Mouse (Mus musculus): ENCODE measurements around the gene Olfr332. TPM values are rescaled to one million over a fixed set of nuclear protein-coding genes. Genes with fewer than 3 reads are reported as not detected.
"Not testable (repeated sequence)": the region's sequence is repeated elsewhere in the genome, so short reads cannot be mapped to it uniquely, and the experiment has no call there.

Olfr332 gene
- total RNA-seq (2021) (not detected), polyA plus RNA-seq (2012; rRNA removed) (not detected in 2 replicates)
- long read RNA-seq = 0 reads

DNA sequence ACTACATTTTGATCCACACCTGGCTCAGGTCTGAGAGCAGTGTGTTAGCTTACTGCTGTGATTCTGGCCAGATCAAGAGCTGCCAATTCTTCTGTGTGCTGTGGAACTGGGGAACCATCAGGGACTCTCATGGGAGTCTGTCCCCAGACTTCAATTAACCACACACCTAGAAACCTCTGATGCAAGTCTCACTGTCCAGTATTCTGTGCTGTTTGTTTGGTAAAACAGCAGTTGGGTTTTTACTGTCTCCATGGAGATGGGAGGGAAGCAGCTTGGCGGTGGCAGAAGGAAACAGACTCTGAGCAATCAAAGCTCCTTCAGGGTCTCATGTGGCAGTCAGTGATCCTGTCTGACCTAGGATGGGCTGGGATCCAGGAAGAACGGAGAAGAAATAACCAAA lies at the start of gene Olfr332:
Olfr332 (minus strand) TSS at position 101 of the 400 bp plus-strand sequence.
- DNase-seq = no peak

DNA sequence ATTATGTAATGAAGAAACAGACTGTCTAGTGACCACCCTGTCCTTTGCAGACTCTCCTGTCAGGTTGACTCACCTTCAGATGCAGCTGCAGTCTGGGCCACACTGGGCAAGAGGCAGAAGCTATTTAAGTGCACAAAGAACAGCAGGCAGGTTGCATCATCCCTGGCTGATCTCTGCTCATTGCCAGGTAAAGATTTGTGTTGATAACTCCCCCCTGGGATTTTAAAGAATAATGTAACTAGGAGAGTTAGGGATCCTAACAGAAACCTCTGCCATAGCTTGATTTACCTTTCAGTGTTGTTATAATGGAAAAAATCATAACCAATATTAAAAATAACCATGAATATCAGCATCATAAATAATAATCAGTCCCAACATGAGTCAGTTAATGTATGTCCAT lies 42.4 kb upstream of the Olfr332 start, which contains the start of gene Olfr330:
Olfr330 (minus strand) TSS at position 101 of the 400 bp plus-strand sequence.
- not testable (repeated sequence) for DNase-seq

DNA sequence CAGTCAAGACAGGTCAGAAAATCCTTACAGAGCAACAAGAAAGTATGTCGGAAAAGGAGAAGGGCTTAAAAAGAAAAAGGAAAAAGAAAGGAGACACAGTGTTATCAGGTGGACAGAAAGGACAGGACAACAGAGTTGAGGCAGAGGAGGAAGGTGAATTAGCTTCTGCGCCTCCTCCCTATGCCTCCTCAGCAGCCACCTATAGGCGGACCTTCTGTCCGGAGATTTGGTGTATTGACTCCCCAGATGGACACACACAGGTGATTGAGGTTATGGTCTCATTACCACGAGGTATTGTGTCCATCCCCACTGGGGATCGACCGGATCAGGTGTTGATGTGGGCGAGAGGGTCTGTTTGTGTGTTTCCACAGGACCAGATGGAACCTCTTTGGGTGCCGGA lies 27.4 kb upstream of the Olfr332 start:
- DNase-seq = peak; percentile 8

DNA sequence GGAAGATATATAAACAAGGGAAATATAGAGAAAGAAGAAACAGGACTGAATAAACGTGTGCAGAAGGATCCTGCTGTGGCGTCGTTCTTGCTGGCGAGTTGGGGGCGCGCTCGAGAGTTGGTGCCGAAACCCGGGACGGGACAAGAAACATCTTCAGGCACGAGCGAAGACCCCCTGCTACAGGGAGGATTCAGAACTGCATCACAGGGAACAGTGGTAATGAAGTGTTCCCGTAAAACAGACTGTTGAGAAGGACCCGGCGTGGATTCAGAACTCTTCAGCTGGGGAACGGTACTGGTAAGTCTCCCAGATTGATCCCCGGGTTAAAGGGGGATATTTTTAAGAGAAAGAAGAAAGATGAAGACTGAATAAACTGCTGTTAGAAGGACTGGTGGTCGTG lies 26.6 kb upstream of the Olfr332 start:
- peak; percentile 51 for DNase-seq

DNA sequence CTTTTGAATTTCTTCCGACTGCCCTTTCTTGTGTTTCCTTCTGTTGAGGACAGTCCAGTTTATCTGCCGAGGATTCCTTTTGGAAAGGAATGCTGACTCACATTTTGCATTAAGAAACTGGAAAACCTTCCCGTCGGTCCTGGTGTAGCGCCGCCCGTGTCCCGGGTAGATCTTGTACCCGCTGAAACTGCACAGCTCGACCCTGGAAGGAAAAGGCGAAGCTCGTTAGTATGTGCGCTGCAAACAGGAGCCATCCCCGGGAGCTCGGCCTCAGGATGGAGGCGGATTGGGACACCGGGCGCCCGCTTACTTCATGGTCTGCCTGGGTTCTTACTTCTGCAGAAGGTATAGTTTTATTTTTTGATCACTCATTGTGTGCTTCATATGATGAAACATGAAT lies 16.7 kb upstream of the Olfr332 start:
- DNase-seq = not testable (repeated sequence)

DNA sequence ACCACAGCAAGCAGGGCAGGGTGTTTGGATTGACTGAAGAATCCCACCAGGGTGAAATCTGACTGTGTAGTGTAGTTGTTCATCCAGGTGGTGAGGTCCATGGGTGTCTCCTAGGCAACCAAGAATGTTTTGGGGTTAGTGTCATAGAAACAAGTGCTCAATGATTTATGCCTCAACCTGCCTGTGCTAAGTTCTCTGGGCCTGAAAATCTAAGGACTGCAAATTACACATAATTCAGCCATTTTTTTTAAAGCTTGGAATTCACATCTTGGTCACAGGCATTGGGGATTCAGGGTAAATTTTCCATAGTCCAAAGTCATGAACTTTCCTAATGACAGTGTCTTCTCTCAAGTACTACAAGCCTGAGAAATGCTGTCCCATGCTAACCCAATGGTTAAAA lies 10.1 kb upstream of the Olfr332 start, which contains the start of gene Olfr331:
Olfr331 (minus strand) TSS at position 101 of the 400 bp plus-strand sequence.
- DNase-seq = not testable (repeated sequence)

DNA sequence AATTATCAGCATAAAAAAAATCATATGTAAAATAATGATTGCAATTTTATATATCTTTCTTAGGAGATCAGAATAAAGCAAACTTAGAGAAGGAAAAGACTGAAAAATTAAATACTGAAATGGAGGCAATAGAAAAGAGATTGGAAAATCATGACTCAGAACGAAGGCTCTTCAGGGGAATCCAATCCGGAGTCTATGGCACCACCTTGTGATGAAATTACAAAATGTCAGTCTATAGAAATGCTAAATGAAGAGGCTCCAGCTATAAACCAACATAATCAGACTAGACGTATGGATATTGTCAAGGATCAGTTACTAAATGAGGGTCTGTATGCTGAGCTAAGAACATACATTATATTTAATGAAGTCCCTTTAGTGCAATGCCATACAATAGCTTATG lies 6.9 kb upstream of the Olfr332 start:
- no peak for DNase-seq

DNA sequence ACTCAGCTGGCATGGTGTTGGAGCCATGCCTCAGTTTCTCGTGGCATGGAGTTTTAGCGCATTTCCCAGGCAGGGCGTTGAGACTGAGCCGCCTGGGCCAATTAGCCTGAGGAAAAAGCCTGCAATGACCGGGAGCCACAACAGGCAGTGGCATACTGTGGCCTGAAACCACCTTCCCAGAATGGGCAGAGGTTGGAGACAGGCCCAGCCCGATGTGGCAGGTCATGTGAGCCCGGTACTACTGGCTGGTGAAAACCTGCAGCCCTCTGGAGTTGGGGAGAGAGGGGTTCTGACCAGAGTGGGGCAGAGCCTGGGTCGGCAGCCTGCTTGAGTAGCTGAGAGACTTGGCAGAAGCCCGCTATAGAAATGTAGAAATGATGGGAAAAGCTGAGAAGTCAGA lies 6.4 kb upstream of the Olfr332 start:
- no peak for DNase-seq

DNA sequence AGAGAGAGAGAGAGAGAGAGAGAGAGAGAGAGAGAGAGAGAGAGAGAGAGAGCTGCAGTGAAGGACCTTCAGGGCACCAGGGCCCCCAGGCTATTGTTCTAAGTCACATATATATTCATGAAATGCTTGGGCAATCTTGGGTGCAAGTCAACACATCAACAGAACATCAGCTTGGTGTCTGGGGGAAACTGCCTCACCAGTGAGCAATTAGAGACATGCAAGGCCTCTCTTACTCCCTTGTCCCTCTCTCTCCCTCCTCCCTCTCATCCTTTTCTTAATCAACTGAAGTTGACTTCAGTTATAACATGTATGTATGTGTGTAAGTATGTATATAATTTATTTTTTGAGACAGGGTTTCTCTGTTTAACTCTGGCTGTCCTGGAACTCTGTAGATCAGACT lies 30.2 kb downstream of the Olfr332 start, which contains the start of gene Olfr30:
Olfr30 (minus strand) TSS at position 101 of the 400 bp plus-strand sequence.
- DNase-seq = no peak

DNA sequence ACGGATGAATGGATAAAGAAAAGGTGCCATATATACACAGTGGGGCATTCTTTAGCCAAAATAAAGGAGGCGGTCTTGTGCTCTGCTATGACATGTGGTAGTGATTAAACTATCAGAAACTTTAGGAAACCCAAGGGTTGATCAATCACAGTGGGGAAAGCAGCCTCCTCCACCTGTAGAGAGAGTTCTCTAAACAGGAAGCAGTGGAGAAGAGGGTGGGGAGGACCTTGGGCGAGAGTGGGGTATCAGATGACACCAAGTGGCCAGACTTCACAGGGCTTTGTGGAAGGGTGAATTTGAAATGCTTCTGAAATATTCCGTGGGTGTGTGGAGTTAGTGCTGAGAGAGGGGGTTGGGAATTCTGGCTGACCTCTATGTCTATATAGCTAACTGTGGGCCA lies 38.8 kb downstream of the Olfr332 start:
- no peak for DNase-seq

DNA sequence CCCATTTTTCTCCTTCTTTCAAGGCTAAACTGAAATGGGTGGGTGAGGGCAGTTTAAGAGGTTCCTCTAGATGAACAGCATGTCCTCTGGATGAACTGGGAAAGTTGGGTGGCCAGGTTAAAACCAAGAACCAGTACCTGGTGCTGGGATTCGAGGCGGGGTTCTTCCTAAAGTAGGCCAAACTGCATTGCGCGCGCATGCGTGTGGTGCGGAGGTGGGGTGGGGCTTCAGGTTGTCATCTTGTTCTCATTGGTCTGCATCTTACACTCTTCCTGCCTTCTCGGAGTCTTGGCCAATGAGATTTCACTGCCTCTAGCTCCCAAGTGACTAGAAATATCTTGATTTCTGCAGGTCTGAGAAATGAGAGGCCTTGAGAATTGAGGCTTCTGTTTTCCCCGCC lies 39.6 kb downstream of the Olfr332 start, which contains the start of gene Lypd9:
Lypd9 (minus strand) TSS at position 165 of the 400 bp plus-strand sequence.
- no peak for DNase-seq

Other genes with a start within 250 kb of the Olfr332 start
- not detected for gene 4930438A08Rik, start 217.8 kb downstream of the Olfr332 start, total RNA-seq (2021)
- 0.06 TPM in 1 of 2 replicates, not detected in the other for gene 4930438A08Rik, start 217.8 kb downstream of the Olfr332 start, polyA plus RNA-seq (2012; rRNA removed)
- gene Zfp692, start 185.5 kb downstream of the Olfr332 start, total RNA-seq (2021) = 10 to 100 TPM; 10.5 to 11.7 TPM
- gene Zfp692, start 185.5 kb downstream of the Olfr332 start, polyA plus RNA-seq (2012; rRNA removed) = 23.3 and 25.7 TPM in 2 replicates
- gene Zfp672, start 162.2 kb downstream of the Olfr332 start, total RNA-seq (2021) = 10 to 100 TPM; 43.6 to 51.2 TPM
- 59.3 and 59.9 TPM in 2 replicates for gene Zfp672, start 162.2 kb downstream of the Olfr332 start, polyA plus RNA-seq (2012; rRNA removed)
- 10 to 100 TPM; 24.3 to 54.5 TPM for gene Sh3bp5l, start 161.8 kb downstream of the Olfr332 start, total RNA-seq (2021)
- 49.6 and 49.7 TPM in 2 replicates for gene Sh3bp5l, start 161.8 kb downstream of the Olfr332 start, polyA plus RNA-seq (2012; rRNA removed)
- gene Lypd8, start 113.5 kb downstream of the Olfr332 start, total RNA-seq (2021) = not detected
- gene Lypd8, start 113.5 kb downstream of the Olfr332 start, polyA plus RNA-seq (2012; rRNA removed) = 0.16 and 0.73 TPM in 2 replicates
- not detected for gene 1810065E05Rik, start 71.4 kb downstream of the Olfr332 start, total RNA-seq (2021)
- gene 1810065E05Rik, start 71.4 kb downstream of the Olfr332 start, polyA plus RNA-seq (2012; rRNA removed) = not detected in 2 replicates
- not detected for gene Gm12253, start 60.0 kb downstream of the Olfr332 start, total RNA-seq (2021)
- not detected in 2 replicates for gene Gm12253, start 60.0 kb downstream of the Olfr332 start, polyA plus RNA-seq (2012; rRNA removed)
- not detected for gene Lypd9, start 39.6 kb downstream of the Olfr332 start, total RNA-seq (2021)
- not detected in 2 replicates for gene Lypd9, start 39.6 kb downstream of the Olfr332 start, polyA plus RNA-seq (2012; rRNA removed)
- gene Olfr30, start 30.3 kb downstream of the Olfr332 start, total RNA-seq (2021) = not detected
- not detected in 2 replicates for gene Olfr30, start 30.3 kb downstream of the Olfr332 start, polyA plus RNA-seq (2012; rRNA removed)
- not detected for gene Olfr331, start 10.0 kb upstream of the Olfr332 start, total RNA-seq (2021)
- not detected in 2 replicates for gene Olfr331, start 10.0 kb upstream of the Olfr332 start, polyA plus RNA-seq (2012; rRNA removed)
- gene Olfr330, start 42.3 kb upstream of the Olfr332 start, total RNA-seq (2021) = 1 to 10 TPM in 1 of 2 experiments, under 1 TPM in 1; 0.41 to 1.0 TPM
- 0.95 and 3.2 TPM in 2 replicates for gene Olfr330, start 42.3 kb upstream of the Olfr332 start, polyA plus RNA-seq (2012; rRNA removed)
- gene Olfr329-ps, start 53.9 kb upstream of the Olfr332 start, total RNA-seq (2021) = 1 to 10 TPM in 1 of 2 experiments, under 1 TPM in 1; 0.62 to 1.4 TPM
- 0.69 and 1.0 TPM in 2 replicates for gene Olfr329-ps, start 53.9 kb upstream of the Olfr332 start, polyA plus RNA-seq (2012; rRNA removed)
- under 1 TPM in 1 of 2 experiments, not detected in 1; 0.24 TPM for gene Olfr328, start 63.1 kb upstream of the Olfr332 start, total RNA-seq (2021)
- not detected in 2 replicates for gene Olfr328, start 63.1 kb upstream of the Olfr332 start, polyA plus RNA-seq (2012; rRNA removed)
- not detected for gene Olfr224, start 78.0 kb upstream of the Olfr332 start, total RNA-seq (2021)
- gene Olfr224, start 78.0 kb upstream of the Olfr332 start, polyA plus RNA-seq (2012; rRNA removed) = not detected in 2 replicates
- gene Olfr325, start 85.2 kb upstream of the Olfr332 start, total RNA-seq (2021) = not detected
- gene Olfr325, start 85.2 kb upstream of the Olfr332 start, polyA plus RNA-seq (2012; rRNA removed) = not detected in 2 replicates
- gene Olfr324, start 102.6 kb upstream of the Olfr332 start, total RNA-seq (2021) = not detected
- gene Olfr324, start 102.6 kb upstream of the Olfr332 start, polyA plus RNA-seq (2012; rRNA removed) = not detected in 2 replicates
- gene 2210407C18Rik, start 123.5 kb upstream of the Olfr332 start, total RNA-seq (2021) = not detected
- 0.17 TPM in 1 of 2 replicates, not detected in the other for gene 2210407C18Rik, start 123.5 kb upstream of the Olfr332 start, polyA plus RNA-seq (2012; rRNA removed)
- not detected for gene Olfr323, start 137.9 kb upstream of the Olfr332 start, total RNA-seq (2021)
- not detected in 2 replicates for gene Olfr323, start 137.9 kb upstream of the Olfr332 start, polyA plus RNA-seq (2012; rRNA removed)
- not detected for gene Trim58, start 147.9 kb upstream of the Olfr332 start, total RNA-seq (2021)
- gene Trim58, start 147.9 kb upstream of the Olfr332 start, polyA plus RNA-seq (2012; rRNA removed) = not detected in 2 replicates
- not detected for gene Olfr322, start 166.2 kb upstream of the Olfr332 start, total RNA-seq (2021)
- not detected in 2 replicates for gene Olfr322, start 166.2 kb upstream of the Olfr332 start, polyA plus RNA-seq (2012; rRNA removed)
- gene Olfr320, start 188.5 kb upstream of the Olfr332 start, total RNA-seq (2021) = not detected
- not detected in 2 replicates for gene Olfr320, start 188.5 kb upstream of the Olfr332 start, polyA plus RNA-seq (2012; rRNA removed)
- not detected for gene Olfr319, start 206.6 kb upstream of the Olfr332 start, total RNA-seq (2021)
- not detected in 2 replicates for gene Olfr319, start 206.6 kb upstream of the Olfr332 start, polyA plus RNA-seq (2012; rRNA removed)
- not detected for gene Olfr318, start 231.5 kb upstream of the Olfr332 start, total RNA-seq (2021)
- gene Olfr318, start 231.5 kb upstream of the Olfr332 start, polyA plus RNA-seq (2012; rRNA removed) = not detected in 2 replicates
- not detected for gene Olfr317, start 246.7 kb upstream of the Olfr332 start, total RNA-seq (2021)
- not detected in 2 replicates for gene Olfr317, start 246.7 kb upstream of the Olfr332 start, polyA plus RNA-seq (2012; rRNA removed)

Data from adrenal gland, adult 2 months (tissue).